Mouse (Mus musculus) stomach, embryonic 16.5 days (tissue): ENCODE measurements around the gene Lrat. TPM values are rescaled to one million over a fixed set of nuclear protein-coding genes. Genes with fewer than 3 reads are reported as not detected.
A peak's percentile ranks its signal among the peaks of the same experiment; 100 is the strongest.

Source experiments
- ATAC-seq: fragments of 200-750 bp; cut with Nextera tagmentation; 2 replicates; pipeline ENCODE4 v1.8.0; 2017; ENCODE audit warnings: moderate number of reproducible peaks, moderate TSS enrichment; ENCODE audit not compliant: insufficient read depth, low FRiP score
- H3K27ac ChIP-seq: fragments of 300-500 bp; sonication (generic); 2 replicates; pipeline ENCODE4 v1.5.1; 2014; ENCODE audit warnings: low read length
- H3K27me3 ChIP-seq: fragments of 300-500 bp; sonication (generic); 2 replicates; pipeline ENCODE4 v1.6.1; 2014; ENCODE audit warnings: low read length, control low read depth, mixed read lengths; ENCODE audit not compliant: control insufficient read depth, insufficient read depth
- H3K36me3 ChIP-seq: fragments of 300-500 bp; sonication (generic); 2 replicates; pipeline ENCODE4 v1.6.1; 2014; ENCODE audit warnings: low read length; ENCODE audit not compliant: control insufficient read depth, insufficient read depth
- H3K4me1 ChIP-seq: fragments of 300-500 bp; sonication (generic); 2 replicates; pipeline ENCODE4 v1.6.1; 2014; ENCODE audit warnings: low read length, control low read depth, mixed read lengths; ENCODE audit not compliant: control insufficient read depth, insufficient read depth
- H3K4me2 ChIP-seq: fragments of 300-500 bp; sonication (generic); 2 replicates; pipeline ENCODE4 v1.6.1; 2014; ENCODE audit warnings: low read depth, low read length, mixed read lengths
- H3K4me3 ChIP-seq: fragments of 300-500 bp; sonication (generic); replicated peaks from 2 replicates; pipeline ENCODE4 v1.5.1; 2014; ENCODE audit warnings: mild to moderate bottlenecking, low read length
- H3K9ac ChIP-seq: fragments of 300-500 bp; sonication (generic); 2 replicates; pipeline ENCODE4 v1.6.1; 2014; ENCODE audit warnings: low read length
- H3K9me3 ChIP-seq: fragments of 300-500 bp; sonication (generic); replicated peaks from 2 replicates; pipeline ENCODE4 v1.6.1; 2016; ENCODE audit warnings: low read length, control low read depth; ENCODE audit not compliant: control insufficient read depth
- WGBS: fragments of 180-500 bp; shearing (Covaris S2); extraction: QIAGEN DNeasy Blood & Tissue Kit; methylation state at CpG from one replicate; pipeline ENCODE4 v1.1.7; 2014; 5-methylcytosine and 5-hydroxymethylcytosine counted together
- polyA plus RNA-seq: library from polyadenylated mRNA; unstranded; fragments of >200 nt; fragmentation: Nextera tagmentation; extraction: Ambion mirVana; gene quantifications from 2 replicates; pipeline ENCODE4 v1.2.1, GENCODE M21; 2015

Lrat gene
- 3.1 and 3.3 TPM in 2 replicates for polyA plus RNA-seq

- Histone ChIP-seq H3K4me2 (peak within 1 kb of the TSS; percentile 85), H3K36me3 (no peaks in the 10 kb centered on the region), H3K4me3 (peak within 1 kb of the TSS; percentile 47), H3K27me3 (peaks cover 23% of the 10 kb centered on the region), H3K27ac (no peak within 1 kb of the TSS), H3K9me3 (no peaks in the 10 kb centered on the region), H3K4me1 (peaks cover 5% of the 10 kb centered on the region; the same call in 1 of the 2 replicates), H3K9ac (peak within 1 kb of the TSS; percentile 44; the same call in 1 of the 2 replicates)
- ATAC-seq = peak; percentile 76
- 1% methylated on average over 35 of the region's 35 CpGs for WGBS
Measured at GRCm38 (mm10) chr3:82903613-82904205, at the start of gene Lrat. TSS of gene Lrat (minus strand) at chr3:82903973.

- no peaks in the 10 kb centered on the region for H3K27me3 ChIP-seq
- H3K4me2 ChIP-seq = no peak overlapping the region
- WGBS = 83% methylated on average over 4 of the region's 4 CpGs
- ATAC-seq = no peak
- H3K27ac ChIP-seq = no peak overlapping the region
- H3K9ac ChIP-seq = no peak overlapping the region
- H3K4me1 ChIP-seq = peaks cover 7% of the 10 kb centered on the region; the same call in 1 of the 2 replicates
- H3K4me3 ChIP-seq = no peak overlapping the region
- no peaks in the 10 kb centered on the region for H3K9me3 ChIP-seq
- no peaks in the 10 kb centered on the region for H3K36me3 ChIP-seq
Measured at GRCm38 (mm10) chr3:82952173-82952962, 48.6 kb upstream of the Lrat start.

- H3K4me2 ChIP-seq = peak overlapping the region; percentile 47
- ATAC-seq = no peak
- H3K27ac ChIP-seq = no peak overlapping the region
Measured at GRCm38 (mm10) chr3:82950639-82951038, 46.9 kb upstream of the Lrat start.

DNA sequence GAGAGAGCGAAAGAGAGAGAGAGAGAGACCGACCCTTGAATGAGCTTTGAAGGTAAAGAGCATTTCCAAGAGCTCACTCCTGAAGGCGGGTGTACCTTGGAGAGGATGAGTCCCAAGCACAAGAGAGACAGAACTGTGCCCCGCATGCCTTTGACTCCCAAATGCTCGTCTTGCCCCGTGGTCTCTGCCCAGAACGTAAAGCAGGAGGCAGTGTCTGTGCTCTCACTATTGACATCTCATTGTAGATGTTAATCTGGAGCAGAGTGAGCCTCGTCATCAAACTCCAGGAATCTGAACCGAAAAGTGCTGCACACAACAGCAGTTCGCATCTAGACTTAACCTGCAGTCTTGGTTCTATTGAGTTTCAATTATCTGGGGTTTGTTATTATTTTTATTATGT lies 46.4 kb upstream of the Lrat start:
- Histone ChIP-seq H3K27me3 (no peaks in the 10 kb centered on the region), H3K27ac (no peak overlapping the region), H3K4me2 (peak overlapping the region; percentile 47), H3K9ac (no peak overlapping the region), H3K4me3 (no peak overlapping the region), H3K36me3 (no peaks in the 10 kb centered on the region), H3K4me1 (peaks cover 7% of the 10 kb centered on the region; the same call in 1 of the 2 replicates), H3K9me3 (no peaks in the 10 kb centered on the region)
- WGBS = 44% methylated on average over 10 of the region's 10 CpGs
- no peak for ATAC-seq

More at GRCm38 (mm10) chr3:82950639-82951038, 46.9 kb upstream of the Lrat start:
- H3K4me3 ChIP-seq = no peak overlapping the region
- H3K4me1 ChIP-seq = peaks cover 7% of the 10 kb centered on the region; the same call in 1 of the 2 replicates
- H3K36me3 ChIP-seq = no peaks in the 10 kb centered on the region
- H3K27me3 ChIP-seq = no peaks in the 10 kb centered on the region
- no peak overlapping the region for H3K9ac ChIP-seq
- no peaks in the 10 kb centered on the region for H3K9me3 ChIP-seq
- WGBS = 27% methylated on average over 7 of the region's 7 CpGs

DNA sequence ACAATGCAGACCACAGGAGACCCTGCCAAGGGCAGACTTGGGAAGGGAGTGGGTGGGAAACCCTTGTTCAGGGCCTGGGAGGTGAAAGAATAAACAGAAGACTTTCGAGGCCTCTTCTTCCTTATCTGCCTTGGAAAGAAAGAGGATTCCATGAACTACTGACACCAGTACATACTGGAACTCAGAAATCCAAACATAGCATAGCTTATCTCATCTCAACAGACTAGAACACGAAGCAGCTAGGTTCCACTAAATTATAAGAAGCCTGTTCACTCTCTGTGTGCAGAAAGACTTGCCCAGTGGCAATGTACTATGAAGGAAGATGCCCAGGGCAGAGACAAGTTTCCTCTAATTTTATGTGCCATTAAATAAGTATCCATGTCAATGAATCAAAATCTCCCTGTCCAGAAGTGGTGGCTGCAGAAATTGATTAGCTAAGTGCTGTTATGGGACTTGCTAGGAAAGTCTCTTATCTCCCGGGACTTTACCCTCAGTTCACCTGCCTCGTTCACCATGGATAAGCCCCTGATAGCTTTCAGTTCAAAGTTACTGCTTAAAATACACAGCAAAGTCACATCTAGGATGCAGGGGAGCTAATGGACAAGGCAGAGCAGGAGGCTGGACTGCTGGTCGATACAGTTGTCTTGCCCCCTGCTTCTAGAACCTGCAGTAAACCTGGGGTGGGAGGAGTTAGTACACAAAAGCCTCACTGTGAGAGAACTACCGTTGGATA lies 42.8 kb upstream of the Lrat start:
- no peak overlapping the region for H3K9ac ChIP-seq
- H3K9me3 ChIP-seq = no peaks in the 10 kb centered on the region
- no peaks in the 10 kb centered on the region for H3K36me3 ChIP-seq
- H3K27me3 ChIP-seq = no peaks in the 10 kb centered on the region
- H3K27ac ChIP-seq = no peak overlapping the region; the same call in 1 of the 2 replicates
- H3K4me1 ChIP-seq = peaks cover 7% of the 10 kb centered on the region; the same call in 1 of the 2 replicates
- no peak overlapping the region for H3K4me2 ChIP-seq
- 27% methylated on average over 6 of the region's 6 CpGs for WGBS
- no peak for ATAC-seq
- no peak overlapping the region for H3K4me3 ChIP-seq

DNA sequence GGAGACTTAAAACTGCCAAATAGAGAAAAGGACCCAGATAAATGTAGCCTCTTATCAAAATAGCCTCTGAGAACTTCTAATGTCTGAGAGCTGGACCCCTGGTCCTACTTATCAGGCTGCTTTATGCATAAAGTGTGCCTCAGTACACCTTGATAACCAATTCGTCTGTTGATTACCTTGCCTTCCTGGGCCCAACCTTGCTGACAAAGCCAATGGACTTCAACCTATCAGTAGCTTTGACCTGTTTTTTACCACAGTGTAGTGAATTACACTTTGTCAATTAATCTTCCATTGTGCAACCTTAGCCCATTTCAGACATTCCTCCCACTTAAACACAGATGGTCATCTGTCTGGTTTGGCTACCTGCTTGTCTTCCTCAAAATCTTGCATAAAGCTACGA lies 24.1 kb upstream of the Lrat start:
- Histone ChIP-seq H3K4me1 (no peaks in the 10 kb centered on the region), H3K9ac (no peak overlapping the region), H3K36me3 (no peaks in the 10 kb centered on the region), H3K4me3 (no peak overlapping the region), H3K4me2 (no peak overlapping the region), H3K27me3 (no peaks in the 10 kb centered on the region), H3K27ac (no peak overlapping the region), H3K9me3 (no peaks in the 10 kb centered on the region)
- 69% methylated on average over 2 of the region's 2 CpGs for WGBS
- ATAC-seq = no peak

DNA sequence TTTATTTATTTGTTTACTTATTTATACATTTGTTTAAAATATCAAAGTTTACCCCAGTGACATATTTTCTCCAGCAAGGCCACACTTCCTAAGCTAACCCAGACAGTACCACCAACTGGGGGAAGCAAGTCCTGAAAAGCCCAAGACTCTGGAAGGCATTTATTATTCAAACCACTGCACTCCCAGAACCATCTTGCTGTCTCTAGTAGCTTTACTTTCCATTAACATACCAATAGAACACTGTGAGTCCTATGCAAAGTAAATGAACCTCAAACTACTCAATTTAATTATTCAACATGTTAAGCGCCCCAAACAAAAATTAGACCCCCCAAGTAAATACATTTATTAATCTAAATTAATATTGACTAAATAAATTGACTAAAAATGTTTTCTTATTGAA lies 11.9 kb upstream of the Lrat start:
- Histone ChIP-seq H3K9me3 (no peaks in the 10 kb centered on the region), H3K27me3 (no peaks in the 10 kb centered on the region), H3K4me1 (no peaks in the 10 kb centered on the region), H3K36me3 (no peaks in the 10 kb centered on the region), H3K4me2 (no peak overlapping the region), H3K27ac (no peak overlapping the region), H3K9ac (no peak overlapping the region), H3K4me3 (no peak overlapping the region)
- no peak for ATAC-seq
- WGBS = 35% methylated on average over 1 of the region's 1 CpGs

- Histone ChIP-seq H3K27me3 (peaks cover 12% of the 10 kb centered on the region), H3K27ac (no peak overlapping the region), H3K4me2 (no peak overlapping the region), H3K9me3 (no peaks in the 10 kb centered on the region), H3K9ac (no peak overlapping the region), H3K4me3 (no peak overlapping the region), H3K4me1 (peaks cover 5% of the 10 kb centered on the region; the same call in 1 of the 2 replicates), H3K36me3 (no peaks in the 10 kb centered on the region)
- WGBS = 81% methylated on average over 2 of the region's 2 CpGs
- ATAC-seq = no peak
Measured at GRCm38 (mm10) chr3:82908671-82909070, 4.9 kb upstream of the Lrat start.
